Mouse (Mus musculus): ENCODE measurements around the gene Sorcs3.

- no peak for TF ChIP-seq CTCF (IDR thresholded peaks at IDR 0.05)
- TF ChIP-seq POLR2A (IDR thresholded peaks at IDR 0.05; ENCODE audit: insufficient read depth, low read depth, low read length): no peak
Measured at GRCm38 (mm10) chr19:48300440-48301231, 94.8 kb downstream of the Sorcs3 start.

Measured in heart, adult 2 months (tissue).